Mouse (Mus musculus): Measurements from ENCODE around the gene Rras2. TPM values are rescaled to one million over a fixed set of nuclear protein-coding genes. Genes with fewer than 3 reads are reported as not detected.

The Rras2 gene
- total RNA-seq, 2 experiments from 2014 or later: 3.7 TPM; not detected in 1

DNA sequence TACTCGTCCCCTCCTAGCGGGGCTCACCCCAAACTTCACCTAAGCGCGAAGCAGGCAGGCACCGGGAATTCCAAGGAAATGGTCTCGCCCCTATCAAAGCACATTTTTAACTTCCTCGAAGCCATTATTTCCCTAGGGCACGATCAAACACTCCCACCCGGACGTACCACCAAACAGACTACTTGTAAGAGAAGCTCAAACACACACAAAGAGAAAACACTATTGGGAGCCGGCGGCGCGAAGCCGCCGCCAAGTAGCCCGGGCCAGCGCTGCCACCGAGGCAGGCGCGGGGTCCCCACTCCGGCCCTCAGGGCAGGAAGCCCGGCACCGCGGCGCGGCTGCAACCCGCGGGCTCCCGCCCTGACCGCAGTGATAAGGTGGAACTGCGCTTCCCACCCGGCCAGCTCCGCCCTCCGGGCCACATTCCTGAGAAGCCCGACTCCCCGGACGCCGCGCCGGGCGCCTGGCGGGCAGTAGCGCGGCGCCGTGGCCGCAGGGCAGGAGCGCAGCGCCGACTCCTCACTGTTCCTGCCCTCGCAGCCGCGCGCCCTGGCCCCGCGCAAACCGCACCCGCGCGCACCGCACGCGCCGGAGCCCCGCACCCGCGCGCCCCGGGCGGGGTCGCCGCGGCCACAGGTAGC lies 750 bp downstream of the Rras2 start:
- no peak for ATAC-seq (replicated peaks; ENCODE audit: low FRiP score, poor library complexity, severe bottlenecking)

DNA sequence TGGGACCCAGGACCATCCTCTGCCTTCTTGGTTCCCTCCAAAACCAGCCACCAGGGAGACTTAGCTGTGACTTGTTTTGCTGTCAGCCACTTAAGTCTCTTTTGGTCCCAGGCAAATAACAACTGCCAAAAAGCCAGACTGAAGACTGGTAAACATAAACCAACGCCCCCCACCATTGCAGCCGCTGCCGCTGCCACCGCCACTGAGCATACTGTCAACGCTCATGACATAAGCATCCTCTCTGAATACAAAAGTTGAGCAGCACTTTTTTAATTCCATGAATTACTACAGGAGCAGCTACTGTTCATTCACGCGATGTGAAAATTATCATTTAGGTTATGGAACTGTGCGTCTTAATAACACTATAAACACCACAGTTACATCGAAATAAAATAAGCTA lies 1.6 kb downstream of the Rras2 start:
- ATAC-seq (replicated peaks; ENCODE audit: low FRiP score, poor library complexity, severe bottlenecking): no peak

DNA sequence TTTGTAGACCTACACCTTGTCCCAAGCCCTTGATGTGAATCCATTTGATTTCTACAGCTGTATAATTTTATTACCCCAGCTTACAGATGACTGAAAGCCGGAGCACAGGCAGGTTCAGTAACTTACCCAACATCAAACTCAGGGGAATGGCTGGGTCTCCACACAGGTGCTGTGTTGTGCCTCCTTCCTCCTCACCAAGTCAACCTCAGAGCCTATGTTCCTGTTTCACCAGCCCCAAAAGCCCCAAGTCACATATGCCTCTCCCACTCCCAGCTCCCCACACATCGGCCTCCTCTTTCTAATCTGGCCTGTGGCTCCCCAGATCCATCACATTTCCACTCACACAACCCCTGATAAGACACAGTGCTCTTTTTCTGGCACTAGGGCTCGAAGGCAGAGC lies 2.6 kb downstream of the Rras2 start:
- ATAC-seq (replicated peaks; ENCODE audit: low FRiP score, poor library complexity, severe bottlenecking): no peak

DNA sequence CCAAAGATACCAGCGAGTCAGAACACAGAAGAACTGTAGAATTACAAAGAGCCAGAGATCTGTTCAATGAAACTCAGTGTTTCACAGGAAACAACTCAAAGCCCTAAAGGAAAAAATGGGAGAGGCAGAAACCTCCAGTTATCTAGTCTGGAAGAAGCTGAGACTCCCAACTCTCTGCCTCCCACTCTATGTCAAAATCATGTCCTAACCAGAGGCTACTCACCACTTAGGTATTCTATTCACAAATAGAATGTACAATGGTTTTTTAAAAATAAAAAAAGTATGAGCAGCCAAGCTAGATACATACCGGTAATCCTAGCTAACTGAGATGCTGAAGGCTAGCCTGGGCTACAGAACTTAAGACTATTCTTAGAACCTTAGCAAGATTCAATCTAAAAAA lies 3.3 kb downstream of the Rras2 start:
- no peak for ATAC-seq (replicated peaks; ENCODE audit: low FRiP score, poor library complexity, severe bottlenecking)

DNA sequence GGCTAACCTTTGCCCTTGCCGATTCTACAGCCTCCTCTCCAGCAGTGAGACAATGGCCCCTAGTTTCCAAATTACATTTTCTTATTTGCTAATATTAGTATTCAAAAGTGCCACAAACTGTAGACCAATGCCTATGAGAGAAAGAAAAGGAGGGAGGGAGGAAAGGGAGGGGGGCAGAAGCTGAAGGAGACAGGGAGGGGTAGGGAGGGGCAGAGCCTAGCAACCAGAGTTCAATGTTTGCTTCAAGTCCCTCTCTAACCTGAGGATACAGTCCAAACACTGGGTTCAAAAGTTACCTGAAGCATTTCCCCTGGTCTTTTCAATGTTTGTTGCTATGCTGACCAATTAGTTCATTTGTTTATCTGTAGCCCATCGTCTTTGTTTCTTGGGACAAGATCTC lies 7.1 kb downstream of the Rras2 start:
- ATAC-seq (replicated peaks; ENCODE audit: low FRiP score, poor library complexity, severe bottlenecking): no peak

DNA sequence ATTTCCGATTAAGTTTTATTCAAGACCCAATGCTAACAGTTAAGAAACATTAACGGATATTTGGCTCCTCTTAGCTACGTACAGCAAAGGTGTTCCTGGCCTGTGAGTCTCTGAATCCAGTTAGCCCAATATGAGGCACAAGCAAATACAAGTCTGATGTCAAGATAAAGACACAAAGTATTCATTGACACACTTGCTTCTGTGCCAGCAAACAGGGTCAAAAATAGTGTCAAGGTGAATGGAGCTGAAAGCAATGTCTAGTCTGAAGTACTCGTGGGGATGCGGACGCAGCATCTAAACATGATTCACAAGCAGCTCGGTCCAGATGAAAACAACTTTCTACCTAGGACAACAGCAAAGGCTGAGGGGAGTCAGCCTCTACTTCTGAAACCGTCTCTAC lies 11.7 kb downstream of the Rras2 start:
- no peak for ATAC-seq (replicated peaks; ENCODE audit: low FRiP score, poor library complexity, severe bottlenecking)

DNA sequence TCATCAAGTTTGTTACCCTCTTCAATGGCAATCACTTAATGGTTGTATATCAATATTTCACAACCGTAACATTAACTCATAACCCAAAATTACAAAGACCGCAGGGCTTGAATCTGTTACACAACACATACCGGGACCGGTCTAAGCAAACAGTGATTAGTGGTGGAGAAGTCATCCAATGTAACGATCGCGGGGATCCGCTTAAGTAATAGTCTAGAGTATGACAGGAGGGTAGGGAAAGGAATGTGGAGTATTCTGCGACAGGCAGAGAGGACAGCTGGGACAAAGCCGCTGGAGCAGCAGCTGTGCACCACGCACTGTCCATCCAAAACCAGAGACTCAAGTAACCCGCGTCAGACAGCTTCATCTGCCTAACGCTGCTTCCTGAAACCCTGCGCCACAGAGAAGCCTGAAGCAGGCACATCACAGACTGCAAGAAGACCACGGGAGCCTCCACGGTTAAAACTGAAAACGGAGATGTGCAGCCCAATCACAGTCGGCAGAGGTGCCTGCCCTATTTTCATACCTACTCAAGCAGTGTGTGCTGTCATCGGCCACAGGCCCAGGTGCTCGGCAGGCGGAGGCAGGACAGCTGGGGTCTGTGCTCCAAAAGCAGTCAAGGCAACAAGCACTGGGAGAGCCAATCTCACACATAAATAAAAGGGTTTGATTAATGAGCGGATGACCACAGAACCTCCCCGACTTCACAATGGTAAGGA lies 13.8 kb downstream of the Rras2 start:
- ATAC-seq (replicated peaks; ENCODE audit: low FRiP score, poor library complexity, severe bottlenecking): no peak

DNA sequence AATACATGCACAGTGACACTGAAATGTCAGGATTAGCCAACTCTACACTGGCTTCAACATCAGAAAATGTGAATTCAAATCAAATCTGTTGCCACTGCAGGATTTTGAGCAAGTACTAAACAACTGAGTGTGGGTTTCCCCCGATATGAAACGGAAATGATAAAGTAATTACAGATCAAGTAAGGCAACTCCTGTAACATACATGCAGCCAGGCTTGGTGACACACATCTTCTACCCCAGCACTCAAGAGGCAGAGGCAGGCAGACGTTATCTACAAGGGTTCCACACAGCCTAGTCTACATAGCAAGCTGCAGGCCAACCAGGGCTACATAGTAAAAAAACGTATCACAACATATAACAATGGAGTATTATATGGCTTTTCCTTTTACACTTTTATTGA lies 14.4 kb downstream of the Rras2 start:
- no peak for ATAC-seq (replicated peaks; ENCODE audit: low FRiP score, poor library complexity, severe bottlenecking)

DNA sequence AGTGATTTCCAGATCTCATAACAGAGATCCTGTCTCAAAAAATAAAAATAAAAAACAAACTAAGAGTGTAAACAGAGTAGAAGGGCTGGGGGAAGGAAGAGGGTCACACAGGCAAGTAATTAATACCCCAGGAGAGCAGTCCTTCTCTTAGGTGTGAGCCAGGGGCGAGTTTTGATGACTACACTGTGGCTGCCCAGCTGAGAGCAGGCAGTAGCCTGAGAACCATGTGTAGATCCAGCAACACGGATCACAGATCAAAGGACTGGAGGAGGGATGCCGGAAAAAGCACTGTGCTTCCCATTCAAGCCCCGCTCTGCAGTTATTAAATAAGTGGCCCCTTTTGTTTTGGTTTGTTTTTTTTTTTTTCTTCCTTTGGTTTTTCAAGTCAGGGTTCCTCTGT lies 15.0 kb downstream of the Rras2 start:
- no peak for ATAC-seq (replicated peaks; ENCODE audit: low FRiP score, poor library complexity, severe bottlenecking)

DNA sequence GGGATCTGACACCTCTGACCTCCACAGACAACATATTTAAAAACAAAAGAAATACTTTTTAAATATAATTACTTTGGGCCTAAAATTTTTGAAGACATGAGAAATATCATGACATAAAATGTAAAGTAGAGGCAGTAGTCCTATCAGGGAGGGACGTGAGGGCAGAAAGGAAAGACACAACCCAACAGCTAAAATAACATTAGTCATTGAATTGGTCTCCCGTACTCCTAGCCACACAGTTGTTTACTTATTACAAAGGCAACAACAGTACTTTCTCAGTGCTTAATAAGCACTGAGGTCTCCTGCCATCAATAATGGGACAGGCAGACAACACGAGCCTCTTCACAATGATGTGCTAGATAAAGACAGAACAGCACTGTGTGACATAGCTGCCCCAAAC lies 16.2 kb downstream of the Rras2 start:
- no peak for ATAC-seq (replicated peaks; ENCODE audit: low FRiP score, poor library complexity, severe bottlenecking)

DNA sequence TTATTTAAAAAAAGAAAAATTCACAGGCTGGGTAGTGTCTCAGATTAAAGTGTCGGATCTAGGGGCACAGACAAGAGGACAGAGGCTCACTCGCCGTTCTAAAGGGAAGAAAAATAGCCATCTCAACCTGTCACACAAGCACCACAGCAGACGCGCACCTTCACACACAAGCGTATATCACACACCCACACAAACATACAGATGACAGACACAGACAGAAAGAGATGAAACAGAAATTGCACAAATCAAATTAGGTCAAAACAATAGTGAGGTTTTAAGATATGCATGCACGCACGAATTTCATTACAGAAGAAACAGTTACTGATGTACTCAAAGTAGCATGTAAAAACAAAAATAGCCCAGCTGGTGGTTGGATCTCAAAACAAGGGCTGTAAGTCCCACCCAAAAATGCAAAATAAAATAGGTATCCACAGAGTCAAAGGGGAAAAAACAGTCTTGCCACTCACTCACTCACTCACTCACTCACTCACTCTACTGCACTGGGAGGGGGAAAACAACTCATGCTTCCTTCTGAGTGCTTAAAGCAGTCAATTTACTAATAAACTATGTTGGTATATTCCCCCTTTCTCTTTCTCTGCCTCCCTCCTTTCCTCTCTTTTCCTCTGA lies 23.9 kb downstream of the Rras2 start:
- ATAC-seq (replicated peaks; ENCODE audit: low FRiP score, poor library complexity, severe bottlenecking): no peak

DNA sequence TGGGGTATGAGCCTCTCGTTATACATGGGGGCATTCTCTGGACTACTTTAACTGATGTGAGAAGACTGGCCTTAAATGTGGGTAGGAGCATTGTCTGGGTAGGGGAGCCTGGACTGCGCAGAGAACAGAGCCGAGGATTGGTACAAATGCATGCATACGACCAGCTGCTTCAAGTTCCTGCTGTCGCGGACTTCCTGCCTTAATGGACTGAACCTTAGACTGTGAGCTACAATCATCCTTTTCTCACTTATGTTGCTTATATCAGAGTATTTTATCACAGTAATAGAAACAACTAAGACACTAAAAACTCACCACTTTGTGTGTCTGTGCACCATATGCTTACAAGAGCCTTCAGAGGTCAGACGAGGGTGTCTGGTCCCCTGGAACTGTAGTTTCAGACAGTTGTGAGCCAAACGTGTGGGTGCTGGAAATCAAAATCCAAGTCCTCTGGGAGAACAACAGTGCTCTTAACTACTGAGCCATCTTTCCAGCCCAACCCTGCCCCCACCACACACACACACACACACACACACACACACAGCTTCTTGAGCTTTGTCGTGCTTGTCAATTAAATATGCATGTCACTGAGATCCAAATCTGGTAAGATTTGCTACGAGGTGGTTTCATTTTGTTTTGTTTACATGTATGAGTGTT lies 26.6 kb downstream of the Rras2 start:
- ATAC-seq (replicated peaks; ENCODE audit: low FRiP score, poor library complexity, severe bottlenecking): no peak

DNA sequence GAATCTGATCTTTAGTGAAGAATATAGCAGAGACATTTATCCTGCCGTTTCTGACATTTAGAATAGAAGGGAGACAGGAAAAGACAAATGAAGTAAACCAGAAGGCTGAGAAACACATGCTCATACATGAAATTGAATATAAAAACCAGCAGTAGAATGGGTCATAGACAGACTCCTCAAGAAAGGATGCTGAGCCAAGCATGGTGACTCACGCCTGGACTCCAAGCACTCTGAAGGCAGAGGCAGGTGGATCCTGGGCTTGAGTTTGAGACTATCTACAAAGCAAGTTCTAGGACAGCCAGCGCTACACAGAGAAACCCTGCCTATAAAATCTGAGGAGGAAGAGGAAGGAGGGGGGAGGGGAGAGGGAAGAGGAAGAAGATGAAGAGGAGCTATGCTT lies 27.4 kb downstream of the Rras2 start:
- no peak for ATAC-seq (replicated peaks; ENCODE audit: low FRiP score, poor library complexity, severe bottlenecking)

DNA sequence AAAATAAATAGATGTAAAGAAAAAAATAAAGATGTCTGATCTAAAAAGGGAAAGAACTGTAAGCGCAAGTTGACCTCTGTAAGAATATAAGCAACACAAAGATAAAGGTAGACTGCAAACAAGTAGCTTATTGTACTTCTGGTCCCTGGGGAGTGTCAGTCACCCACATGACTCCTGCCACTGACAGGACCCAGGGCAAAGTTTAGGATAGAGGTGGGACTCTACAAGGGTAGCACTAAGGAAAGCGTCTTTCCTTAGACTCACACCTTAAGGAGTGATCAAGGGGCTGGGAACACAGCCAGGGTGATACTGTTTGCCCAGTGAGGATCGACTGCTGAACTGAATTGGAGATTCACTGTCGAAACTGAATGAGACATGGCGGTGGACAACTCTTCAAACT lies 28.7 kb downstream of the Rras2 start:
- ATAC-seq (replicated peaks; ENCODE audit: low FRiP score, poor library complexity, severe bottlenecking): no peak

DNA sequence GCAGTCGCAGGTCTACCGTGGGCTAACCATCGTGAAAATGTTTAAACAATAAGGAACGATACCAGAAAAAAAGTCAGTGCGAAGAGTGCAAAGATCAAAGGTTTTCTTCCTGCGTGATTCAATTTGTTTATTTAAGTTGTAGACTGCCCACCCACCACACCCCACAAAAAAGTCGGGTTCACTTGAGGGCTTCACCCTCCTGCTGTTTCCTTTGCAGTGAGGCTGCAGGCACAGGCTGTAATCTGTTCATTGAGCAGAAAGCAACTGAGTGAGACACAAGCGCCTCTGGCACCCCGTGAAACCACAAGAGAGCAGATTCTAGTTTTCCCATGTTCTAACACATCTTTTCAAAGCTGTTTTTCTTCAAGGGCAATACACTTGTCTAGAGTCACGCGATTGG lies 29.6 kb downstream of the Rras2 start:
- no peak for ATAC-seq (replicated peaks; ENCODE audit: low FRiP score, poor library complexity, severe bottlenecking)

DNA sequence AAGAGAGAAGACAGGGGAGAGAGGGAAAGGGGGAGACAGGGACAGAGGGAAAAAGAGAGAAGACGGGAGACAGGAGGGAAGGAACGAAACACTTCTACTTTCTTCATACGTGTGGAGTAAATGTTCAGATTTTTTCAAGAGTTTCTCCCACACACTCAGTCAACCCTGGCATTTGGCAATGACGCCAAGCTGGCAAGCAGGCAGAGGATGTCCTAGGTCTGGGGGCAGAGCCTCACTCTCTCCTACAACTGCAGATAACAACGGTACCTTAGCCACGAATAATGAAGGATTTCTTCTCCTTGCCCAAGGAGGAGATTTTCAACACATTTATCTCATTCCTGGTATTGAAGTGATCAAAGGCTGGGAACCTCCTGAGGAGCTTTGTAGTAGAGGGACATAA lies 30.2 kb downstream of the Rras2 start:
- ATAC-seq (replicated peaks; ENCODE audit: low FRiP score, poor library complexity, severe bottlenecking): no peak

DNA sequence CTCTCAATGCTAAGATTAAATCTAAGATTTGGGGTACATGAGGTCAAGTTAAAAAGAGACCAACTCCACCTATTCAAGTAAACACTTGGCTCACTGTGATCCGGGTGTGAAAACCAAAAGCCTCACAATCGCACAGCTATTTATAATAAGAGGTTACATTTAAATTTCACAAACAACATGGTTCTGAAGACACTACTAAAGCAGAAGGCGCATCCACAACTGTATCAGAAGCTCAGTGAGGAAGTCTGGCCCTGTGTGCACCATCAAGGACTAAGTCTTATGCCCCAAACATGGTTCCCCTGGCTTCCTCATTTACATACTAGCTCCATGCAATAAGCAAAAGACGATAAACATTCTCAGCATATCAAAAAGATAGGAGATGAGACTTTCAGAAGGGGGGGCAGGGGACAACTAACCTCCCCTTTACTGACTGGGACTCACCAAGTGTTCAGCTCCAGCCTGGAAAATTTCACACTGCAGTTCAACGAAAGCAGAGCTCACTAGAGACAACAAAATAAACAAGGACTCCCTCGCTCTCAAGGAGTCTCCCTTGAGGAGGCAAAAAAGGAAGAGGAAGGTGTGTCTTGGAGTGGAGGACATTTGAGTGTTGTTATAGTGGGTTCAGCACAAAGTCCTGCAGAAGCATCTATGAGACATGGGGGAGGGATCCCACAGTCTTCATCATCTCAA lies 31.4 kb downstream of the Rras2 start:
- no peak for ATAC-seq (replicated peaks; ENCODE audit: low FRiP score, poor library complexity, severe bottlenecking)

DNA sequence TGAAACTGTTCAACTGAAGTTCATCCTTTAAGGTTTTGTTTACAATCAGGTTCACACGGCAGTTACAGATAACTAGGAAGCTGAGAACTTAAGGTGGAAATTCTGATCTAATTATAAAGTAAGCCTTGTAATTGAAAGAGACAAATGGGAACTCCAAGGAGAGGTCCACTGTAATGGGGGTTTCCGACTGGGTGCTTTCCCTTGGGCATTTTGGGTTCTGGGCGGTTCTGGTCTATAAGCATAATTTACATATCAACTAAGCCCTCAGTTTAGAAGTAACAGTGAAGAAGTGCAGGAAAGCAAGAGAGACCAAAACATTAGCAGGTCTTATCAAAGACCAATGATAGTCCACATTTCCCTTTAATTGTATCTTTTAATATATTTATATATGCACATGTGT lies 33.8 kb downstream of the Rras2 start:
- no peak for ATAC-seq (replicated peaks; ENCODE audit: low FRiP score, poor library complexity, severe bottlenecking)

DNA sequence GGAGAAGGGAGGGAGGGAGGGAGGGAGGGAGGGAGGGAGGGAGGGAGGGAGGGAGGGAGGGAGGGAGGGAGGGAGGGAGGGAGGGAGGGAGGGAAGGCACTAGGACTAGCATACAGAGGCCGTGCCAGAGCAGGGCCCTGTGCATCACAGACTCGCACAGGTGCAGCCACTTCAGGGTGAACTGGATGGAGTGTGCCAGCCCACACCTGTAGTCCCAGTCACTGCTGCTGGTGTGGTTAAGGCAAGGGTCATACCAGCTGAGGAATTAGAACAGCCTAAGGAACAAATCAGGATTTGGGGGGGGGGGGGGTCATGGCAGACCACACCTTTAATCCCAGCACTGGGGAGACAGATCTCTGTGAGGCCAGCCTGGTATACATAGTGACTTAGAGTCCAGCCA lies 34.5 kb downstream of the Rras2 start:
- no peak for ATAC-seq (replicated peaks; ENCODE audit: low FRiP score, poor library complexity, severe bottlenecking)

DNA sequence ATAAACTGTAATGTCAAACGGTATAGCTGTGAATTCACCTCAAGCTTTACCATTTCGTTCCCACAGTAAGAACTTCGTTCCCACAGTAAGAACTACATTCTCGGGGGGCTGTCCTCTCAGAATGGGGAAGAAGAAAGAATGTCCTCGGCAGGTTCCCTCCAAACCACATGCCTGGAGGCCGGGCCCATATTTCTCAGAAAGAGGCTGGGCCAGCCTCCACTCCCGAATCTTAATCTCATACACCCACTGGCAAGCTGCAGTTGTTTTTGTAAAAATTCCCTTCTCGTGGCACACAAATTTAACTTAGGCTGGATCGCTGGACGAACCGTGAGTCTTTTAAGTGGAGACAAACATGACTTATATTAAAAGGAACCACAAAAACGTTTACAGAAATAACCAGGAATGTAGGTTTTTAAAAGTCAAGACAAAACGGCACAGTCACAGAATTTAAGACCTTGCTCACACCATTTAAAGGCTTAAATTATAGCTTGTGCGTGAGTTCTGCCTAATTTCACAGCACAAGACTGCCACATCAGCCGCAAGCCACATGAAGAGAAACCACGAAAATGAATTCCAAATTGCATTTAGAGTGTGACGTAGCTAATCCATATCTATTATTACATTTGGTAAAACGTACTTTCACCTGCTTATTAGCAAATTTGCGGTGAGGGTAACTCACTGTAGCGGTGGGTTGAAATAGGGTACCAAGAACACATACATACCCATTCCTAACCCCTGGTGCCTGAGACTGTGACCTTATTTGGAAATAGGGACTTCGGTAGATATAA lies 35.8 kb downstream of the Rras2 start:
- ATAC-seq (replicated peaks; ENCODE audit: low FRiP score, poor library complexity, severe bottlenecking): no peak

Measured in erythroblast, adult 5-6 weeks (primary cell).